Mouse (Mus musculus) hindbrain, embryonic 15.5 days (tissue): Measurements from ENCODE around the gene Cdon. TPM values are rescaled to one million over a fixed set of nuclear protein-coding genes. Genes with fewer than 3 reads are reported as not detected.

Experiments used
- ATAC-seq: fragments of 200-750 bp; cut with Nextera tagmentation; 2 replicates; pipeline ENCODE4 v1.8.0; 2017; ENCODE audit warnings: low read depth, moderate number of reproducible peaks, moderate TSS enrichment; ENCODE audit not compliant: low FRiP score
- H3K27ac ChIP-seq: fragments of 300-500 bp; sonication (generic); replicated peaks from 2 replicates; pipeline ENCODE4 v1.5.1; 2015; ENCODE audit warnings: mild to moderate bottlenecking, inconsistent platforms
- H3K27me3 ChIP-seq: fragments of 300-500 bp; sonication (generic); 2 replicates; pipeline ENCODE4 v1.6.1; 2015; ENCODE audit warnings: control low read depth, inconsistent platforms
- H3K36me3 ChIP-seq: fragments of 300-500 bp; sonication (generic); 2 replicates; pipeline ENCODE4 v1.6.1; 2015; ENCODE audit warnings: control low read depth, inconsistent platforms
- H3K4me1 ChIP-seq: fragments of 300-500 bp; sonication (generic); replicated peaks from 2 replicates; pipeline ENCODE4 v1.6.1; 2015; ENCODE audit warnings: control low read depth, inconsistent platforms
- H3K4me2 ChIP-seq: fragments of 300-500 bp; sonication (generic); 2 replicates; pipeline ENCODE4 v1.6.1; 2015; ENCODE audit warnings: moderate library complexity, mild to moderate bottlenecking, inconsistent platforms
- H3K4me3 ChIP-seq: fragments of 300-500 bp; sonication (generic); 2 replicates; pipeline ENCODE4 v1.5.1; 2015; ENCODE audit warnings: mild to moderate bottlenecking, inconsistent platforms
- H3K9ac ChIP-seq: fragments of 300-500 bp; sonication (generic); 2 replicates; pipeline ENCODE4 v1.6.1; 2015; ENCODE audit warnings: inconsistent platforms
- H3K9me3 ChIP-seq: fragments of 300-500 bp; sonication (generic); 2 replicates; pipeline ENCODE4 v1.6.1; 2016; ENCODE audit warnings: control low read depth, inconsistent platforms
- whole genome bisulfite sequencing: fragments of 180-500 bp; shearing (Covaris S2); methylation state at CpG from one replicate; pipeline ENCODE4 v1.1.7; 2015; 5-methylcytosine and 5-hydroxymethylcytosine counted together
- polyA plus RNA-seq: library from polyadenylated mRNA; unstranded; fragments of >200 nt; fragmentation: Nextera tagmentation; extraction: Ambion mirVana; gene quantifications from 2 replicates; pipeline ENCODE4 v1.2.1, GENCODE M21; 2015

Cdon gene
- polyA plus RNA-seq, 1 experiment from 2014 or later: 2.8 TPM

GRCm38 (mm10) chr9:35439754-35440153 lies 18.8 kb downstream of the Cdon start:
- H3K27ac ChIP-seq: no peak overlapping the region
- no peak overlapping the region for H3K4me2 ChIP-seq
- no peaks in the 10 kb centered on the region for H3K27me3 ChIP-seq
- peaks cover 34% of the 10 kb centered on the region; the same call in 1 of the 2 replicates for H3K4me1 ChIP-seq
- H3K4me3 ChIP-seq: no peak overlapping the region
- H3K36me3 ChIP-seq: no peaks in the 10 kb centered on the region
- no peak overlapping the region for H3K9ac ChIP-seq
- ATAC-seq: no peak
- H3K9me3 ChIP-seq: no peaks in the 10 kb centered on the region

- WGBS: 18% methylated on average over 5 of the region's 5 CpGs
- no peak overlapping the region for H3K9ac ChIP-seq
These were observed 21.5 kb downstream of the Cdon start for GRCm38 (mm10) chr9:35442476-35442875.

DNA sequence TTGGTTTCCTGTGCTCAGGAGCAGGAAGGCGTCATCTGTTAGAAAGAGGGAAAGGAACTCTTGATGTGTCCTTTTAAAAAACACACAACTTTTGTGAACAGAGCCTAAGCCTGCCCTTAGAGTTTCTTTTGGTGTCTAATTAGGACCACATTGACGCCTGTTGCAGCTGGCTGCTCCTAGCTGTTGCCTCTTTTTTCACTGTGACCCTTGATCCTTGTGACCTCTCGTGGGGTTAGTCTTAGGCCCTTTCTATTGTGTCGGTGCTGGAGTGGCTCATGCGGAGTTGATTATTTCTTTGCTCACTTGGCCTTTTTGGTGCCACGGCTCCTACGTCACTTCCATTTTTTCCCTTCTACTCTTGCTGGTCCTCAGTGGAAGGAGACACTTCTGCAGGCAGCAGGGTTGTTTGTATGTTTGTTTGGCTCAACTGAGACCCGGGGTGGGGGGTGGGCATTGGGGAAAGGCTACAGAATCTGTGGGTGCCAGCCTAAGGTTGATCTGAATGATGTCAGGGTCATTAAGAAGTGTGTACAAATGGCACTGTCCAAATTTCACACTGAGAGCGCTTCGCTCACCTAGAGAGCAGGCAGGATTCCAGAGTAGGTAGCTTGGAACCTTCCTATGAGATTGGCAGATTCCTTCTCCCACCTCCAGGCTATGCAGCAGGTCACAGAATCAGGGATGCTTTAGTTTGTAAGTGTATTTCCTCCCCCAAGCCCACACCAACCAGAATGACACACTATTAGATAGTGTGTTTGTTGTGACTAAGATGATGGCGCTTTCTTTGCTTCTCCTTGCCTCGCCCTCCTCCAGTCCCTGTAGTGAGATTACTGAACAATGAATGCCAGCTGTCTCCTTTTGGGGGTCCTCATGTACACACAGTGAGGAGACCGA lies 22.9 kb downstream of the Cdon start:
- no peak overlapping the region for H3K27ac ChIP-seq
- no peak overlapping the region for H3K4me3 ChIP-seq
- 45% methylated on average over 13 of the region's 13 CpGs for whole genome bisulfite sequencing
- H3K27me3 ChIP-seq: no peaks in the 10 kb centered on the region
- peaks cover 20% of the 10 kb centered on the region; the same call in 1 of the 2 replicates for H3K4me1 ChIP-seq
- H3K4me2 ChIP-seq: no peak overlapping the region
- ATAC-seq: 0 out of 2 replicates have a peak, but pooled peaks have one; percentile 19
- no peaks in the 10 kb centered on the region for H3K9me3 ChIP-seq
- no peaks in the 10 kb centered on the region for H3K36me3 ChIP-seq
- no peak overlapping the region for H3K9ac ChIP-seq

More at GRCm38 (mm10) chr9:35442476-35442875, 21.5 kb downstream of the Cdon start:
- Histone ChIP-seq H3K4me3 (no peak overlapping the region), H3K27me3 (no peaks in the 10 kb centered on the region), H3K4me1 (peaks cover 24% of the 10 kb centered on the region; the same call in 1 of the 2 replicates), H3K36me3 (no peaks in the 10 kb centered on the region), H3K9me3 (no peaks in the 10 kb centered on the region), H3K4me2 (no peak overlapping the region), H3K27ac (no peak overlapping the region)
- no peak for ATAC-seq

DNA sequence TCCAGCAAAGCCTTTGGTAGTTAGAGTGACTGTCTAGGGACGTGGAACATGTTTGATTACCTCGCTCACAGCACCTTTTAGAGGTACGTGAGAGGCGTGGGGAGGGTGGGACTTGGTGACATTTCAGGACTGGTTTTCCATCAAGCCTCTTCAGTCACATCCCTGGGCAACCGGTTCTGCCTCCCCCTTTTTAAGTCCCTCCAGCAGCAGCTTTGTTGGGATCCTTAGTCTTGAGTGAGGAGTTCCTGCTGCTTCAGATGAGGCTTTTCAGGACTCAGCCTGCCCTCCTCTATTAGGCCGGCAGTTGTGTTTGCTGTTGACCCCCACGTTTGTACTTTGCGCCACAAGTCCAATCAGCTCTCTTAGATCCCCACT lies 23.6 kb downstream of the Cdon start:
- Histone ChIP-seq H3K4me1 (peaks cover 14% of the 10 kb centered on the region; the same call in 1 of the 2 replicates), H3K27me3 (no peaks in the 10 kb centered on the region), H3K4me2 (no peak overlapping the region), H3K4me3 (no peak overlapping the region), H3K9me3 (no peaks in the 10 kb centered on the region), H3K27ac (no peak overlapping the region), H3K36me3 (no peaks in the 10 kb centered on the region), H3K9ac (no peak overlapping the region)
- WGBS: 60% methylated on average over 8 of the region's 8 CpGs
- ATAC-seq: no peak

DNA sequence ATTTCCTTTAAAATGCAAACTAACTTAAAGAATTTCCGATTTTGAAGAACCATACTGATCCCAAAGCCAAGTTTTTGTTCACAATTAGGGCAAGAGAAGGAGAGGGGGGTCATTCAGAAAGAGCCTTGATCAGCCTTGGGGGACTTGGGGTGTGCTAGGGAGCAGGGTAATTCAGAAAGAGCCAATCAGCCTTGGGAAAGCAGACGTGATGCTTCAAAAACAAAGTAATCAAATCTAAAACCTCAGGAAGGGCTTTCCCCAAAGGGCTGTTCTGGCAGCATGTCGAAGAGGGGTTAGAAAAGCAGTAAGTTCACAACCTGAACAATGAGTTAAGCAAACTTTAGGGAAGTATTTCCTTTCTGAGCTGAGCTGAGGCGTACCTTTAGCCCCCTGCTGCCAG lies 26.0 kb downstream of the Cdon start:
- H3K27me3 ChIP-seq: no peaks in the 10 kb centered on the region
- H3K9ac ChIP-seq: no peak overlapping the region
- H3K27ac ChIP-seq: no peak overlapping the region
- no peaks in the 10 kb centered on the region for H3K9me3 ChIP-seq
- 74% methylated on average over 4 of the region's 4 CpGs for whole genome bisulfite sequencing
- H3K4me1 ChIP-seq: peaks cover 10% of the 10 kb centered on the region; the same call in 1 of the 2 replicates
- no peaks in the 10 kb centered on the region for H3K36me3 ChIP-seq
- no peak overlapping the region for H3K4me3 ChIP-seq
- no peak overlapping the region for H3K4me2 ChIP-seq
- no peak for ATAC-seq

DNA sequence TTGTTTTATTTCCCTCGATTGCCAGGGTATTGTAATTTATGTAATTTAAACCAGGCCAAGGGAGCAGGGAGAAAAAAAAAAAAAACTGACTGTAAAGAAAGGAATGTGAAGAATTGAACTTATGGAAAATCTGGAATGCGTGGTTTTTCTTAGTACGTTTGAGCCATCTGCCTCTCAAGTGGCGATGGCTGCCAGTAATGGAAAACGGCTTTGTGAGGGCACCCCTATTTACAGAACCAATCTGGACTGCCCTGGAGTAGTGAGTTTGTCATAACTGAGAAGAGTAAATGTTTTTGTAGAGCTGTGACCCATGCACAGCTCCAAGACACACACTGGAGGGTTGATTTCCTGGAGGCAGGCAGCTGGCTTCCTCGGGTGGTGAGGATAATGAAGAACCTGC lies 32.4 kb downstream of the Cdon start:
- WGBS: 69% methylated on average over 6 of the region's 6 CpGs
- Histone ChIP-seq H3K9ac (no peak overlapping the region), H3K4me1 (no peaks in the 10 kb centered on the region), H3K4me2 (no peak overlapping the region), H3K4me3 (no peak overlapping the region), H3K9me3 (no peaks in the 10 kb centered on the region), H3K27ac (no peak overlapping the region), H3K36me3 (peaks cover 9% of the 10 kb centered on the region), H3K27me3 (no peaks in the 10 kb centered on the region)
- ATAC-seq: no peak

DNA sequence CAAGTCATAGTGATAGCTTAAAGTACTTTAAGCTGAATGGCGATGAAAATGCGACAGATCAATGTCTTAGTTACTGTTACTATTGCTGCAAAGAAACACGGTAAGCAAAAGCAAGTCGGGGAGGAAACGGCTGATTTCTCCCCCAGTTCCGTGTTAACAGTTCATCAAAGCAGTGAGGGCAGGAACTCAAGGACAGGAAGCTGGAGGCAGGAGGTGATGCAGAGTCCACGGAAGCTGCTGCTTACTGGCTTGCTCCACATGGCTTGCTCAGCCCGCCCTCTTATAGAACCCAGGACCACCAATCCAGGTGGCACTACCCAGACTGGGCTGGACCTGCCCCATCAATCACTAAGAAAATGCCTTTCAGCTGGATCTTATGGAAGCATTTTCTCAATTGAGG lies 38.7 kb downstream of the Cdon start:
- H3K9ac ChIP-seq: no peak overlapping the region
- H3K9me3 ChIP-seq: no peaks in the 10 kb centered on the region
- H3K27me3 ChIP-seq: no peaks in the 10 kb centered on the region
- no peaks in the 10 kb centered on the region for H3K4me1 ChIP-seq
- H3K4me2 ChIP-seq: no peak overlapping the region
- WGBS: 85% methylated on average over 8 of the region's 8 CpGs
- H3K27ac ChIP-seq: no peak overlapping the region
- H3K36me3 ChIP-seq: peaks cover 21% of the 10 kb centered on the region
- no peak for ATAC-seq
- no peak overlapping the region for H3K4me3 ChIP-seq

DNA sequence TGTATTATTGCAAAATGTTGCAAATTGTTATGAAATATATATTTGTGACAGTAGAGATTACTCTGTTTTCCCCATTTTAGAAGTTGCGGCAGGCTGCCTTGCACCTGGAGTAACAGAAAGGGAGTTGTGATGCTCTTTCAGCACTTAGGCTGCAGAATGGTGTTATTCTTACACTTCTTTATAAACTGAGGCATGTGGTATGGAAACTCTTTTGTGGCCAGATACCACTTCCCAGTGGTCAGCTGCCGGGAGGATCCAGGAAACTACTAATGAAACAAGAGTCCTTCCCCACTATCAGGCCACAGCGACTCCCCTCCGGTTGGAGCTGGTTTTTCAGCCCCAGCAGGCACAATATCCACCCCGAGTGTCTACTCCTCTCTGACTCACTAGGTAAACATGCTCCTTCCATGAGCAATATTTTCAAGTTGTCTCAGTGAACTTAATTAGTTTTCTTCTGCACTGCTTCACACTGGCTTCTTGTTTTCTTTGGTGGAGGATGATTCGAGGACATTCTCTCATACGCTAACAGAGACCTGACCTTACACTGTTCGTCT lies 46.4 kb downstream of the Cdon start:
- Histone ChIP-seq H3K36me3 (peaks cover 10% of the 10 kb centered on the region; the same call in 1 of the 2 replicates), H3K4me2 (no peak overlapping the region), H3K27ac (no peak overlapping the region), H3K9ac (no peak overlapping the region), H3K9me3 (no peaks in the 10 kb centered on the region), H3K27me3 (no peaks in the 10 kb centered on the region), H3K4me3 (no peak overlapping the region), H3K4me1 (peaks cover 3% of the 10 kb centered on the region; the same call in 1 of the 2 replicates)
- no peak; the same call in 1 of the 2 replicates for ATAC-seq
- WGBS: 66% methylated on average over 8 of the region's 8 CpGs

DNA sequence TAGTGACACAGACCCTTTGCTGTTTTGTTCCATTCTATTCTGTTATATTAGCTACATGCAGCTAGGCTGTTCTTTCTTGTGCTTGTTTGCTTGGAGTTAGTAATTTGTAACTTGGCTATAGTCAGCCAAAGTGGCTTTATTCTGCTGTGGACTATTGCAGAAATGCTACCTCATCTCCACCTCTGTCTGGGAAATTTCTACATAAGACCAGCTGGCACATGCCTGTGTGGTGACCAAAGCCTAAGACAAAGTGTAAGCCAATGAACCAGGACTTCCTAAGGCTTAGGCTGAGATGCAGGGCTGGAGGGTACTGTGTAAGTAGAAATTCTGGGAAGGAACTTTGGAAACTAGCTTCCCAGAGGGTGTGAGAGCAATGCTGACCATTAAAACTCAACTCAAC lies 48.0 kb downstream of the Cdon start:
- Histone ChIP-seq H3K9me3 (no peaks in the 10 kb centered on the region), H3K27me3 (no peaks in the 10 kb centered on the region), H3K9ac (no peak overlapping the region), H3K4me2 (no peak overlapping the region), H3K36me3 (peaks cover 10% of the 10 kb centered on the region; the same call in 1 of the 2 replicates), H3K4me1 (peaks cover 3% of the 10 kb centered on the region; the same call in 1 of the 2 replicates), H3K27ac (no peak overlapping the region), H3K4me3 (no peak overlapping the region)
- no peak for ATAC-seq

DNA sequence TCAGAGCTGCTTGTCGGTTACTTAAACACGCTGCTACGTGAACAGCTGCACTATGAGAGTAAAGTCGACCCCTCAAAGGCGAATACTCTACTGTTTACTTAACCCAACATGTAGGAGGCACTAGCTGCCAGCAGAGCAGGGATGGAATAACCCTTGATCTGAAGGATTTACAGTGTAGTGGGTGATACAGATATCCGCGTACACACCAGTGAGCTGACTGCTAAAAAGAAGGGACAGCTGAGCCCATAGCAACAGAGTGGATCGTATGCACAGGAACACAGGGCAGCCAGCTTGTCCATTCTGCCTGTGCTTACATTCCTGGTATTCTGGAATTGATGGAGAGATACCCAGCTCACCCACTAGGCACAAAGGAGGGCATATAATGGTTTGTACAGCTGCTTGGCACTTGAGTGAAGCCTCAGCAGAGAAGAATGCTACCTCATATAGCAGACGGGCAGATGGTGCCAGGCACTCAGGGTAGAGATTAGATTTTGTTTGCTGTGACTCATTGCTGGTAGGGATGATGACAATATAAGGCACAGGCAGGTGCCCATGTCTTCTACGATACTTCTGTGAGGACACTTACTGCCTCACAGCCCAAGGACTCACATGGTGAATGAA lies 53.3 kb downstream of the Cdon start:
- ATAC-seq: no peak
- no peak overlapping the region for H3K4me3 ChIP-seq
- no peaks in the 10 kb centered on the region for H3K4me1 ChIP-seq
- no peak overlapping the region for H3K4me2 ChIP-seq
- no peak overlapping the region for H3K9ac ChIP-seq
- no peaks in the 10 kb centered on the region for H3K9me3 ChIP-seq
- peaks cover 19% of the 10 kb centered on the region for H3K36me3 ChIP-seq
- 85% methylated on average over 10 of the region's 10 CpGs for WGBS
- no peak overlapping the region for H3K27ac ChIP-seq
- no peaks in the 10 kb centered on the region for H3K27me3 ChIP-seq

DNA sequence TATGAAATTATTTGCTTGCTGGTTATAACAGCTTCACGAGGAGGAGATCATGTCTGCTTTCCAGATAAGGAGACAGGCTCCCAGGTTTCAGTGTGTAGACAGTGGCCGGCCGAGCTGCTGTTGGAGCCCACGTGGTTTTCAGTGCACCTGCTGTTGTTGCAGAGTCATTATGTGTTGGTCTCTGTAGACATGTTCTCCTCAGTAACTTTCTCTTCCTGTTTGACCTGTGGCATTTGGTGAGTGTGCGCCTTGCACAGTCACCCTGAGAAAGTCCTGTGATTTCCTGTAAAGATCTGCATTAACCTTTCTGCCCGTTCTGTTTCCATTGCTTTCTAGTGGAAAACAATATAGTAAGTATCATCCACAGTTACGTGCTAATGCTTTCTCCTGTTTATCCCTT lies 54.5 kb downstream of the Cdon start:
- no peak overlapping the region for H3K27ac ChIP-seq
- H3K4me3 ChIP-seq: no peak overlapping the region
- no peaks in the 10 kb centered on the region for H3K27me3 ChIP-seq
- WGBS: 91% methylated on average over 7 of the region's 7 CpGs
- no peaks in the 10 kb centered on the region for H3K4me1 ChIP-seq
- H3K9me3 ChIP-seq: no peaks in the 10 kb centered on the region
- no peak for ATAC-seq
- H3K9ac ChIP-seq: no peak overlapping the region
- no peak overlapping the region for H3K4me2 ChIP-seq
- peaks cover 28% of the 10 kb centered on the region for H3K36me3 ChIP-seq

GRCm38 (mm10) chr9:35479456-35479855 lies 58.5 kb downstream of the Cdon start:
- H3K4me3 ChIP-seq: no peak overlapping the region
- 93% methylated on average over 6 of the region's 6 CpGs for WGBS
- H3K36me3 ChIP-seq: peaks cover 27% of the 10 kb centered on the region
- no peaks in the 10 kb centered on the region for H3K4me1 ChIP-seq
- no peak overlapping the region for H3K4me2 ChIP-seq
- H3K27me3 ChIP-seq: no peaks in the 10 kb centered on the region
- H3K27ac ChIP-seq: no peak overlapping the region
- H3K9ac ChIP-seq: no peak overlapping the region
- no peaks in the 10 kb centered on the region for H3K9me3 ChIP-seq
- no peak for ATAC-seq
